Mouse (Mus musculus) liver, embryonic 14.5 days (tissue): ENCODE measurements around the gene Zdhhc17. TPM values are rescaled to one million over a fixed set of nuclear protein-coding genes. Genes with fewer than 3 reads are reported as not detected.

Experiments used
- ATAC-seq: fragments of 200-750 bp; cut with Nextera tagmentation; 2 replicates; pipeline ENCODE4 v1.8.0; 2017; ENCODE audit warnings: moderate number of reproducible peaks, mild to moderate bottlenecking, moderate library complexity; ENCODE audit not compliant: insufficient read depth
- DNase-seq, 3 experiments: peaks; one replicate each; pipeline ENCODE4 v3.0.0-alpha.2; 2012 to 2013; ENCODE audit warnings: low read depth in 3 of 3, low spot score in 3 of 3
- H3K27ac ChIP-seq: fragments of 300-500 bp; sonication (generic); 2 replicates; pipeline ENCODE4 v1.5.1; 2014; ENCODE audit warnings: moderate library complexity, mild to moderate bottlenecking, control low read depth, inconsistent platforms
- H3K27me3 ChIP-seq: fragments of 300-500 bp; sonication (generic); 2 replicates; pipeline ENCODE4 v1.6.1; 2014; ENCODE audit warnings: mild to moderate bottlenecking, low read length, moderate library complexity; ENCODE audit not compliant: control insufficient read depth, insufficient read depth
- H3K36me3 ChIP-seq: fragments of 300-500 bp; sonication (generic); replicated peaks from 2 replicates; pipeline ENCODE4 v1.6.1; 2014; ENCODE audit warnings: low read depth; ENCODE audit not compliant: control insufficient read depth, insufficient read depth
- H3K4me1 ChIP-seq, 2 experiments: fragments of 200-500 bp in 1 of 2; fragments of 300-500 bp in 1 of 2; sonication (generic) in 1 of 2; replicated peaks; 2 replicates each; pipeline ENCODE4 v1.6.1; 2012 to 2014; ENCODE audit warnings: antibody characterized with exemption in 1 of 2, inconsistent platforms in 1 of 2, low read length in 1 of 2; ENCODE audit not compliant: control insufficient read depth in 2 of 2, insufficient read depth in 2 of 2
- H3K4me2 ChIP-seq: fragments of 300-500 bp; sonication (generic); 2 replicates; pipeline ENCODE4 v1.6.1; 2014; ENCODE audit warnings: low read depth, mild to moderate bottlenecking, control low read depth, moderate library complexity
- H3K4me3 ChIP-seq, 2 experiments: fragments of 200-500 bp in 1 of 2; fragments of 300-500 bp in 1 of 2; sonication (generic) in 1 of 2; 2 replicates each; pipeline ENCODE4 v1.5.1; 2012 to 2014; ENCODE audit warnings: low read depth in 2 of 2, low read length in 2 of 2, mild to moderate bottlenecking in 2 of 2, control low read depth in 1 of 2, inconsistent platforms in 1 of 2, moderate library complexity in 1 of 2; ENCODE audit not compliant: insufficient read depth in 1 of 2
- H3K9ac ChIP-seq: fragments of 300-500 bp; sonication (generic); replicated peaks from 2 replicates; pipeline ENCODE4 v1.6.1; 2014; ENCODE audit warnings: mild to moderate bottlenecking, control low read depth, moderate library complexity
- H3K9me3 ChIP-seq: fragments of 300-500 bp; sonication (generic); 2 replicates; pipeline ENCODE4 v1.6.1; 2016; ENCODE audit warnings: low read length, mixed read lengths; ENCODE audit not compliant: control insufficient read depth
- CTCF ChIP-seq: IDR thresholded peaks from 2 replicates; pipeline ENCODE4 v1.5.1; 2016; ENCODE audit warnings: antibody characterized with exemption, low read depth, control low read depth
- EP300 ChIP-seq: IDR thresholded peaks from 2 replicates; pipeline ENCODE4 v1.6.1; 2016; ENCODE audit warnings: antibody characterized with exemption, low read depth
- WGBS: fragments of 180-500 bp; shearing (Covaris S2); extraction: QIAGEN DNeasy Blood & Tissue Kit; methylation state at CpG from one replicate; pipeline ENCODE4 v1.1.7; 2014; ENCODE audit not compliant: insufficient replicate concordance; 5-methylcytosine and 5-hydroxymethylcytosine counted together
- polyA plus RNA-seq, 2 experiments: library from polyadenylated mRNA; depleted of rRNA in 1 of 2; stranded (reverse) in 1 of 2; unstranded in 1 of 2; fragments of >200 nt; fragmentation: Nextera tagmentation in 1 of 2; extraction: Ambion mirVana in 1 of 2; gene quantifications; 2 replicates each; pipeline versions ENCODE4 v1.2.1 to v1.2.3; 2012 to 2014

Gene Zdhhc17
- polyA plus RNA-seq, 2 experiments = 4.0 to 5.9 TPM

- no peak overlapping the region for H3K27ac ChIP-seq
- H3K4me3 ChIP-seq = no peak overlapping the region
- no peak overlapping the region for H3K9ac ChIP-seq
- H3K27me3 ChIP-seq = peaks cover 21% of the 10 kb centered on the region
- no peak for TF ChIP-seq EP300
- no peak for TF ChIP-seq CTCF
- H3K36me3 ChIP-seq = no peaks in the 10 kb centered on the region
- DNase-seq (no peak), ATAC-seq (no peak)
- H3K9me3 ChIP-seq = no peaks in the 10 kb centered on the region
- H3K4me1 ChIP-seq = peaks cover 13 to 16% of the 10 kb centered on the region in 2 experiments; a peak in 3 of 4 replicates
- no peak overlapping the region for H3K4me2 ChIP-seq
- WGBS = 43% methylated on average over 5 of the region's 5 CpGs
These were observed 2.6 kb upstream of the Zdhhc17 start for GRCm38 (mm10) chr10:111012496-111013038.

DNA sequence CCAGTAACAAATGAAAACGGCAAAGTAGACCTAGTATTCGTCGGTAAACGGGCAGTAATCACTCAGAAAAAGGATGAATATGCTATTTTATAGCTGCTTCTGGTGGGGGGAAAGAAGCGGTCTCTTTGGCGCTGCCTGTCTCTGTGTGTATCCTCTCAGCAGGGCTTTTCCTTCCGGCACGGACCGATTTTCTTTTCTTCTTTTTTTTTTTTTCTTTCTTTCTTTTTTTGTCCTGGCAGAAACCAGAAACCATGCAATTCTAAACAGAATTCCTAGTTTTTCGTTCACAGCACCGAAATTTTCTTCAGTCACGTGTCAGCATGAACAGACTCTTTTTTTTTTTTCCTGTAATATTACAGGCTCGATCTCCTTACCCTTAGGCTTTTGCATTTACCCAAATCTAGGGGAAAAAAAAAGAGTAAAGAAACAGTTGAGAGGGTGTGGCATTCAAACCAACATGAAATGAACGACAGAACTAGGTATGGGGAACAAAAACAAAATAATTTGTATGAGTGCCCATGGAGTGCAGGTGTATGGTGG lies 1.4 kb upstream of the Zdhhc17 start:
- no peak for TF ChIP-seq EP300
- TF ChIP-seq CTCF = no peak
- no peak overlapping the region for H3K27ac ChIP-seq
- H3K9ac ChIP-seq = no peak overlapping the region
- H3K36me3 ChIP-seq = no peaks in the 10 kb centered on the region
- H3K4me1 ChIP-seq = peaks cover 21 to 24% of the 10 kb centered on the region in 2 experiments
- H3K4me2 ChIP-seq = peak overlapping the region; percentile 95
- H3K27me3 ChIP-seq = peaks cover 21% of the 10 kb centered on the region
- 2% methylated on average over 14 of the region's 14 CpGs for WGBS
- H3K4me3 ChIP-seq = peak overlapping the region; percentile 56 to 90
- ATAC-seq = no peak
- no peak for DNase-seq
- no peaks in the 10 kb centered on the region for H3K9me3 ChIP-seq

DNA sequence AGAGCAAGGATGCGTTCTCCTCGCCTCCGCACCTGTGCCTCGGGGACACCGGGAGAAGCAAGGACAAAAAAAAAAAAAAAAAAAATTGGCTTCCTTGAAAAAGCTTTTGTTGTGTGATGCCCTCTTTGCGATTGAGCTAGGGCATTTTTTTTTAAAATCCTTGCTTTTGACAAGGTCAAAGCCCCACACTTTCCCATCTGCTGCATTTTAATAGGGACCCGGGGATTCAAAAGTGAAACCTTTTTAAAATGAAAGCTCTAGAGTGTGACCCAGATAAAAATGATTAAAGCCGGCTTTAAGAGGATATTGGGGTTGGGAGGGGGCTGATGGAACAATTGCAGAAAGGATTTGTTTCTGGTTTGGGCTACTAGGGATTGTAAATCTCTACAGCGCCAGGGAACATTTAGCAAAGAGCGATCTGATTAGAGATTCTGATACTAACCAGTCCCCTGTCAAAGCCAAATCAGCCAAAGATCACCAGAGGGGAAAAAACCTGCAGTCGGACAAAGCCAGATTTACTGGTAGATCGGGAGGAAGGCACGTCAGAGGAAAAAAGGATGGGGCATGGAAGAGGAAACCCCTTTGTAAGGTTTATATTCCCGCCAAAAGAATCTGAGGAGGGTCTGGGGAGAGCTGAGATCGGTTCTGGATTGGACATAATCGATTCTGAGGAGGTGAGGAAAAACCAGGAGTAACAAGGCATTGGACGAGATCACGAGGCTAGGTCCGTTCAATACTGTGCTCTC lies 713 bp upstream of the Zdhhc17 start:
- ATAC-seq = no peak
- H3K9me3 ChIP-seq = no peaks in the 10 kb centered on the region
- H3K4me1 ChIP-seq = peaks cover 27 to 30% of the 10 kb centered on the region in 2 experiments
- peak overlapping the region; percentile 90 to 95 for H3K4me3 ChIP-seq
- H3K27ac ChIP-seq = no peak overlapping the region
- under 1% methylated on average over 19 of the region's 19 CpGs for WGBS
- H3K9ac ChIP-seq = peak overlapping the region; percentile 96
- H3K27me3 ChIP-seq = peaks cover 21% of the 10 kb centered on the region
- TF ChIP-seq CTCF (no peak), EP300 (no peak)
- no peaks in the 10 kb centered on the region for H3K36me3 ChIP-seq
- DNase-seq = no peak
- peak overlapping the region; percentile 95 for H3K4me2 ChIP-seq

DNA sequence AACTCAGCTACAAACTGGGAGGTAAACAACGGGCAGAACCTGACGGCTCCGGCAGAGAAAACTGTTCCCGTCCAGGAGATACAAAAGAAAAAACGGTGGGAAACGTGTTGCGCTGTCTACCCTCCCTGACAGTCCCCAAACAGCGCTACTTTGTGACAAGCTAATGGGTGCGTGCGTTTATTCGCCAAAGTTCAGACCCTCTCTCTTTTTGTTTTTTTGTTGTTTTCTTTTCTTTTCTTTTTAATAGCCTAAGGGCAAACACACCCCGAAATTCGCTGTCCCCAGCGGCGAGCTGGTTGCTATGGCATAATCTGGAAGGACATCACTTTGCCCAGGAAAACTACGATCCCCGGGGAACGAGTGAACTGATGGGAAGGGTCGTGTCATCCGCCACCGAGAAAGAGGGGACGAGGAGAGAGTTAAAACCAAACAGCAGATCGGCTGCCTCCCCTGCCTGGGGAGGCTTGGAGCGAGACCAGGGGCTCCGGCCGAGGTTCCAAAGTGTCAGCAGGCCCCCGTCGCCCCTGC lies 763 bp downstream of the Zdhhc17 start:
- Histone ChIP-seq H3K4me2 (peak overlapping the region; percentile 95), H3K9ac (peak overlapping the region; percentile 96), H3K36me3 (no peaks in the 10 kb centered on the region), H3K4me3 (peak overlapping the region; percentile 90 to 95), H3K27ac (peak overlapping the region; percentile 69), H3K27me3 (peaks cover 21% of the 10 kb centered on the region), H3K4me1 (peaks cover 30 to 36% of the 10 kb centered on the region in 2 experiments), H3K9me3 (no peaks in the 10 kb centered on the region)
- no peak for ATAC-seq
- no peak for DNase-seq
- TF ChIP-seq CTCF (no peak), EP300 (no peak)
- under 1% methylated on average over 28 of the region's 28 CpGs for WGBS

DNA sequence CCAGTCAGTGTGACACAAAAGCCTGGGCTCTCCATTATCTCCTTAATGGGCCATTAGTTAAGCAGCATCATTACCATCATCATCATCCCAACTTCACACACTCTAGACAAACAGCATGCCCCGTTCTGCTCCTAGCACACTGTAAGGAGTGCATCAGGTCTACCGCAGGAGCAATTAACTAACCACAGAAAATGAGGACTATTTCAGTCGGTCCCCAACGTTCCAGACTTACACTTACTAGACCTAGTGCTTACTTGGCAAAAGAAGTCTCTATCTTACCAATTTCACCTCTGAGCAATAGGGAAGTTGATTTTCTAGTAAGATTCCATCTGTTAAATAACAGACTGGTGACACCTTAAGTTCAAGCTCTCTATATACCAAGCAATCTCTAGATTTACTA lies 2.3 kb downstream of the Zdhhc17 start:
- no peaks in the 10 kb centered on the region for H3K9me3 ChIP-seq
- peak overlapping the region; percentile 95 for H3K4me2 ChIP-seq
- H3K4me3 ChIP-seq = no peak overlapping the region
- H3K27ac ChIP-seq = no peak overlapping the region
- DNase-seq = no peak
- TF ChIP-seq CTCF (no peak), EP300 (no peak)
- H3K4me1 ChIP-seq = peaks cover 30 to 37% of the 10 kb centered on the region in 2 experiments
- H3K36me3 ChIP-seq = no peaks in the 10 kb centered on the region
- no peak for ATAC-seq
- WGBS = 41% methylated on average over 4 of the region's 4 CpGs
- no peak overlapping the region for H3K9ac ChIP-seq
- H3K27me3 ChIP-seq = peaks cover 18% of the 10 kb centered on the region
